Mouse (Mus musculus) ES-E14 (cell line): ENCODE data around the gene Abi3.
A peak's percentile ranks its signal among the peaks of the same experiment; 100 is the strongest.

Experiments used
- CHD2 ChIP-seq: IDR thresholded peaks from 2 replicates; pipeline ENCODE4 v1.6.1; 2014; ENCODE audit warnings: mild to moderate bottlenecking, low read depth, low read length, inconsistent platforms
- HCFC1 ChIP-seq: IDR thresholded peaks from 2 replicates; pipeline ENCODE4 v1.6.1; 2012; ENCODE audit warnings: low read length, inconsistent platforms, borderline replicate concordance; ENCODE audit not compliant: insufficient read depth
- MAFK ChIP-seq: IDR thresholded peaks from 2 replicates; pipeline ENCODE4 v1.6.1; 2014; ENCODE audit warnings: mild to moderate bottlenecking, low read depth, low read length, inconsistent platforms; ENCODE audit not compliant: insufficient read depth
- ZNF384 ChIP-seq: IDR thresholded peaks from 2 replicates; pipeline ENCODE4 v1.6.1; 2012; ENCODE audit warnings: low read depth, low read length, inconsistent platforms

DNA sequence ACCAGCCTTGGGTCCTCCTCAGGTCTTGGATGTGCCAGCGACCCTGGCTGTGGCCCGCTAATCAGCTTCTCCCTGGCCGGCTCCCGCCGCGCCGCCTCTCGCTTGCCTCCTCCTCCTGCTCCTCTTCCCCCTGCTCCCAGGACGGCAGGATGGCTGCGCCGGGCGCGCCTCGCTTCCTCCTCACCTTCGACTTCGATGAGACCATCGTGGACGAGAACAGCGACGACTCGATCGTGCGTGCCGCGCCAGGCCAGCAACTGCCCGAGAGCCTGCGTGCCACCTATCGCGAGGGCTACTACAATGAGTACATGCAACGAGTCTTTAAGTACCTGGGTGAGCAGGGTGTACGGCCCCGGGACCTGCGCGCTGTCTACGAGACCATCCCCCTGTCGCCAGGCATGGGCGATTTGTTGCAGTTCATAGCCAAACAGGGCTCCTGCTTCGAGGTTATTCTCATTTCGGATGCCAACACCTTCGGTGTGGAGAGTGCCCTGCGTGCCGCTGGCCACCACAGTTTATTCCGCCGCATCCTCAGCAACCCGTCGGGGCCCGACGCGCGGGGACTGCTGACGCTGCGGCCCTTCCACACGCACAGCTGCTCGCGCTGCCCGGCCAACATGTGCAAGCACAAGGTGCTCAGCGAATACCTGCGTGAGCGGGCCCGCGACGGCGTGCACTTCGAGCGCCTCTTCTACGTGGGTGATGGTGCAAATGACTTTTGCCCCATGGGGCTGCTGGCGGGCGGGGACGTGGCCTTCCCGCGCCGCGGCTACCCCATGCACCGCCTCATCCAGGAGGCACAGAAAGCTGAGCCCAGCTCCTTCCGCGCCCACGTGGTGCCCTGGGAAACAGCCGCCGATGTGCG, 11.6 kb downstream of the Abi3 start:
- peak; percentile 74 for TF ChIP-seq CHD2
- TF ChIP-seq ZNF384 = no peak
- TF ChIP-seq HCFC1 = no peak
- no peak for TF ChIP-seq MAFK
